Mouse (Mus musculus) liver, embryonic 14.5 days (tissue): Measurements from ENCODE around the gene Pdpk1.

Source experiments
- CTCF ChIP-seq: IDR thresholded peaks from 2 replicates; pipeline ENCODE4 v1.5.1; 2016; ENCODE audit warnings: antibody characterized with exemption, low read depth, control low read depth
- EP300 ChIP-seq: IDR thresholded peaks from 2 replicates; pipeline ENCODE4 v1.6.1; 2016; ENCODE audit warnings: antibody characterized with exemption, low read depth

DNA sequence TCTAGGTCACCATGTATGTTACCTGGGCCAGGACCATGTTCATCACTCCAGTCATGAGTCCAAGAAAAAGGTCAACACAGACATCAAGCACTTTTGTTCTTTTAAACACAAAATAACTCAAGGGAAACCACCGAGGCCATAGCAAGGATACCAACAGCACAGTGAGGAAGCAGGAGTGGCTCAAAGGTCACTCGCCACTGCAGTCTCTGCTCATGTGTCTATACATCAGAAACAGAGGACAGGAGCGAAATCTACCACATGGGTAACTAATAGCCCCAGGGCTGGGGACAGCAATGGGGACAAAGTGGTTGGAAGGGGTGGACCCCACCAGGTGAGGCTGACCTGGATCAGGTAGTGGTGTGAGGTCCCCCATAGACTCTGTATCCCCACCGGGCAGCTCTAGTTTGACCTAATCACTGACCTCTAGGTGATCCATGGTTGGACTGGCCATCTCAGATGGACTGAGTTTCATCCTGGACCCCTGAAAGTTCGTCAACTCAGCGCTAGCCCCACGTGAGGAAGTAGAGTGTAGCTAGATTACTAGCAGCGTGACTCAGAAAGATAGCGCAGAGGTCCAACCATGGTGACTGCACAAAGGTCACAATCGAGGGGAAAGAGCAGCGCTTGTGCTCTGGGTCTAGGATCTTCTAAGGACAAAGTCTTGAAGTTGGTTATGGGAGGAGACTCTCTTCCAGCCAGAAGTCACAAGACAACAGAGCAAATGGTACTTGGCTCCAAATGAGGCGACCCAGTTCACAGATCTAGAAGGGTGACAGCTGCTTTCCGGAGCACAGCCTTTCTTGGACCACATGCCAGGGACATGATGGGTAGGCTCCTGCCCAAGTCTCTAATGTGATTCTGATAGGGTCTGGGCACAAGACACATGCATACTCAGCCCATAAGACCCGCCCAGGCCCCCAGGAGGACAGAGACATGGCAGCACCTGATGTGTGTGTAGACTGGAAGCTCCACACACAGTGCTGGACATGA is 93.8 kb downstream of the Pdpk1 start:
- TF ChIP-seq CTCF (no peak), EP300 (no peak)
